Mouse (Mus musculus) midbrain, embryonic 14.5 days (tissue): ENCODE data around the gene St13. TPM values are rescaled to one million over a fixed set of nuclear protein-coding genes. Genes with fewer than 3 reads are reported as not detected.
A peak's percentile ranks its signal among the peaks of the same experiment; 100 is the strongest.

Experiments
- ATAC-seq: fragments of 200-750 bp; cut with Nextera tagmentation; 2 replicates; pipeline ENCODE4 v1.8.0; 2017; ENCODE audit warnings: moderate number of reproducible peaks, moderate library complexity; ENCODE audit not compliant: low FRiP score, low TSS enrichment
- DNase-seq: peaks from one replicate; pipeline ENCODE4 v3.0.0-alpha.2; 2015
- H3K27ac ChIP-seq: fragments of 300-500 bp; sonication (generic); replicated peaks from 2 replicates; pipeline ENCODE4 v1.5.1; 2014; ENCODE audit warnings: mild to moderate bottlenecking, low read depth, low read length, moderate library complexity
- H3K27me3 ChIP-seq: fragments of 300-500 bp; sonication (generic); 2 replicates; pipeline ENCODE4 v1.6.1; 2014; ENCODE audit warnings: low read length, control low read depth, mixed read lengths; ENCODE audit not compliant: control insufficient read depth, insufficient read depth
- H3K36me3 ChIP-seq: fragments of 300-500 bp; sonication (generic); 2 replicates; pipeline ENCODE4 v1.6.1; 2014; ENCODE audit warnings: low read length, control low read depth; ENCODE audit not compliant: control insufficient read depth, insufficient read depth
- H3K4me1 ChIP-seq: fragments of 300-500 bp; sonication (generic); 2 replicates; pipeline ENCODE4 v1.6.1; 2014; ENCODE audit warnings: mild to moderate bottlenecking, antibody characterized with exemption, low read length, control low read depth; ENCODE audit not compliant: control insufficient read depth, insufficient read depth
- H3K4me2 ChIP-seq: fragments of 300-500 bp; sonication (generic); 2 replicates; pipeline ENCODE4 v1.6.1; 2014; ENCODE audit warnings: mild to moderate bottlenecking, low read length, moderate library complexity
- H3K4me3 ChIP-seq: fragments of 300-500 bp; sonication (generic); replicated peaks from 2 replicates; pipeline ENCODE4 v1.5.1; 2014; ENCODE audit warnings: low read depth, low read length
- H3K9ac ChIP-seq: fragments of 300-500 bp; sonication (generic); replicated peaks from 2 replicates; pipeline ENCODE4 v1.6.1; 2014; ENCODE audit warnings: mild to moderate bottlenecking, low read length, moderate library complexity
- H3K9me3 ChIP-seq: fragments of 300-500 bp; sonication (generic); 2 replicates; pipeline ENCODE4 v1.6.1; 2016; ENCODE audit warnings: low read length, control low read depth, mixed read lengths; ENCODE audit not compliant: control insufficient read depth
- WGBS: fragments of 180-500 bp; shearing (Covaris S2); extraction: QIAGEN DNeasy Blood & Tissue Kit; methylation state at CpG from one replicate; pipeline ENCODE4 v1.1.7; 2014; 5-methylcytosine and 5-hydroxymethylcytosine counted together
- polyA plus RNA-seq: library from polyadenylated mRNA; unstranded; fragments of >200 nt; fragmentation: Nextera tagmentation; extraction: Ambion mirVana; gene quantifications from 2 replicates; pipeline ENCODE4 v1.2.1, GENCODE M21; 2014

Gene St13
- polyA plus RNA-seq, 1 experiment from 2014 or later: 179 TPM

DNA sequence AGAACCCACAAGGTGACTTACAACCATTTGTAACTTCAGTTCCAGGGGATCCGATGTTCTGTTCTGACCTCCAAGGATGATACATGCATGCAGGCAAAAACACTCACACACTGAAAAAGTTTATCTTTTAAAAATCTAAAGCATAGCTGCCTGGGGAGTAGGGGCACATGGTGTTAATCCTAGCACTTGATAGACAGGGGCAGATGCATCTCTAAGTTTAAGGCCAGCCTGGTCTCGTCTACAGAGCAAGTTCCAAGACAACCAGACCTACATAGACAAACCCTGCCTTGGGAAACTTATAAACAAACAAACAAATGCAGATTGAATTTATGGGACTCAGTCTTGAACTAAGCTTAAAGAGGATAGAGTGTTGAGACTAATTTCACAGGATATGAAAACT lies 21.0 kb downstream of the St13 start:
- Histone ChIP-seq H3K9ac (no peak overlapping the region), H3K4me3 (no peak overlapping the region), H3K36me3 (peaks cover 74% of the 10 kb centered on the region), H3K4me1 (no peaks in the 10 kb centered on the region), H3K4me2 (no peak overlapping the region), H3K27me3 (no peaks in the 10 kb centered on the region), H3K9me3 (no peaks in the 10 kb centered on the region), H3K27ac (no peak overlapping the region)
- ATAC-seq (no peak), DNase-seq (no peak)
- WGBS: 93% methylated on average over 2 of the region's 2 CpGs

DNA sequence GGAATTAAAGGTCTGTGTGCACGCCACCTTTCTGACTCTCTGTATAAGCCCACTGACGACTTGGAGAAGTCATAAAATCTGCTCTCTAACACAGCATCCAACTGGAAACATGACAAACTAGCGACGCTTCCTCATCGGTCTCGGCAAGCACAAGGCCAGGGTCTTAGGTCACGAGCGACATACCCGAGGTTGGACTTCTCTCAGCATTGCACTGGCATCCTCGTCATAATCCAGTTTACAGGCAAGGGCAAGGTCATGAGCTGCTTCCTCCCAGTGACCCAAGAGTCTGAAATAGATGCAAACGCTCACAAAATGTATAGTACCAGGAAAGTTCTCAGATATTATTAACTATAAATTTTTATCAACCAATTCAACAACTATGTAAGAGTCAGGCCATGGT lies 25.3 kb downstream of the St13 start:
- H3K36me3 ChIP-seq: peaks cover 79% of the 10 kb centered on the region
- H3K27me3 ChIP-seq: no peaks in the 10 kb centered on the region
- ATAC-seq (no peak), DNase-seq (no peak)
- H3K9ac ChIP-seq: no peak overlapping the region
- H3K4me1 ChIP-seq: no peaks in the 10 kb centered on the region
- no peak overlapping the region for H3K4me3 ChIP-seq
- no peak overlapping the region for H3K4me2 ChIP-seq
- no peaks in the 10 kb centered on the region for H3K9me3 ChIP-seq
- WGBS: 93% methylated on average over 11 of the region's 11 CpGs
- no peak overlapping the region for H3K27ac ChIP-seq

DNA sequence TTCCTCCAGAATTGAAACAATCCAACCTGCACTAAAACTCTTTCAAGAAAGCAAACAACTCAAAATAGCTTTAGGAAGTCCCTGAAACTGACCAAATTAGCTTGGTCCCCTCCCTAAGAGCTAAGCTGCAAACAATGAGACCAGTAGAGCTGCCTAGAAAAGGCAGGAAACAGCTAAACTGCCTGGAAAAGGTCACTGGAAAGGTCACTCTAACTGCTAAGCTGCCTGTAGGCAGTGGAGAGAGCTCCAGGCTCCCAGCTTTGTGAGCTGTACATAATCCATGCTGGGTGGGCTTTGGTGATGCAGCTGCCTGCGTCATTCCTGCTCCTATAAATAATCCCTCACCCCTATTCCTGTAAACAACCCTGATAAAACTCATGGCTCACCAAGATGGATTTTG lies 29.5 kb downstream of the St13 start:
- no peak for DNase-seq
- Histone ChIP-seq H3K27ac (no peak overlapping the region), H3K4me2 (no peak overlapping the region), H3K9ac (no peak overlapping the region), H3K4me1 (no peaks in the 10 kb centered on the region), H3K4me3 (no peak overlapping the region), H3K27me3 (no peaks in the 10 kb centered on the region), H3K9me3 (no peaks in the 10 kb centered on the region), H3K36me3 (peaks cover 91% of the 10 kb centered on the region)
- ATAC-seq: no peak
- WGBS: 27% methylated on average over 1 of the region's 1 CpGs

DNA sequence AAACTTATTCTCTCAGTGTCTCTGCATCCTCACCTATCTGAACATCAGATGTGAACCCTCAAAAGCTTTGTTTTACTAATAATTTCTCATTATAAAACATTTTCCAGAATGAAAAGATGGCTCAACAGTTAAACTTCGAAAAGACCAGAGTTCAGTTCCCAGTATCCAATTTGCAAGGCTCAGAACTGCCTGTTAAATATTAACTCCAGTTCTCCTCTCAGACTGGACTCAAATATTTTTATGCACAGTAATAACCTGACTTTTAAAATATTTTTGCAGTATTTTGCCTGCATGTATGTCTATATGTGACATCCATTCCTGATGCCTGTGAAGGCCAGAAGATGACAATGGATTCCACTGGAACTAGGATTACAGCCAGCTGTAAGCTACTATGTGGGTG lies 31.3 kb downstream of the St13 start:
- Histone ChIP-seq H3K4me3 (no peak overlapping the region), H3K9me3 (no peaks in the 10 kb centered on the region), H3K9ac (no peak overlapping the region), H3K27me3 (no peaks in the 10 kb centered on the region), H3K27ac (no peak overlapping the region), H3K4me1 (no peaks in the 10 kb centered on the region), H3K4me2 (no peak overlapping the region), H3K36me3 (peaks cover 93% of the 10 kb centered on the region)
- DNase-seq (no peak), ATAC-seq (no peak)
- 94% methylated on average over 1 of the region's 1 CpGs for WGBS

DNA sequence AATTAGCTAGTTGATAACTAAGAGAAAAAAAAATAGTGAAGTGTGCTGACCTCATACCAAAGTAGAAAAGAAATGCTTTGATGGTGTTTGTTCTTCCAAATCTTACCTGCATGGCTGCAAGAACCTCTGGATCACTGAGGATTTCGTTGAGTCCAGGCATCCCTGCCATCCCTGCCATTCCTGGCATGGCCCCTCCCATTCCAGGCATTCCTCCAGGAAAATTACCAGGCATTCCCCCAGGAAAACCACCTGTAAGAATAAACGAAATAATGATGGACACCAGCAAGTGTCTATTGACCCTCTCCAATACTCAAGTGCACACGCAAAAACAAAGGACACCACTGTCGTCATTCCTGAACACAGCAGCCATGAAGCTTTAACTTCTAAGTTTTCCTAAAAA lies 33.6 kb downstream of the St13 start:
- Histone ChIP-seq H3K36me3 (peaks cover 84% of the 10 kb centered on the region), H3K4me3 (no peak overlapping the region), H3K27me3 (no peaks in the 10 kb centered on the region), H3K9me3 (no peaks in the 10 kb centered on the region), H3K4me1 (no peaks in the 10 kb centered on the region; the same call in 1 of the 2 replicates), H3K9ac (no peak overlapping the region), H3K4me2 (no peak overlapping the region), H3K27ac (no peak overlapping the region)
- 86% methylated on average over 4 of the region's 4 CpGs for WGBS
- ATAC-seq: no peak
- no peak for DNase-seq

DNA sequence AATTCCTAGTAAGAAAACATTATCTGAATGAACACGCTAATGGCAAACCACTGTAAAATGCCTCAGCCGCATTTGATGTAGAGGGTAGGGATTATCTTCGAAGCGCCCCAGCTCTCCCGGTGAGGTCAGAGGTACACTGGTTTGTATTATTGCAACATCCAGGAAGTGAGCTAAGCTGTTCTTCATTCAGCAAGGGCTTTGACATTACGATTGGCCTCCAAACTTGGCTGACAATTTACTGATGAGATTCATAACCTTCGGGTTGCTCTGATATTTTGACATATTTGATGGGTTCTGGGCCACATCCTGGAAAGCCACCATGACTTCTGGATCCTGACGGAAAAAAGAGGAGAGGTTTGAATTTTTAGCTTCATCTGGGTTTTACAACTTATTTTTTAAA lies 34.6 kb downstream of the St13 start:
- no peaks in the 10 kb centered on the region for H3K27me3 ChIP-seq
- peaks cover 74% of the 10 kb centered on the region for H3K36me3 ChIP-seq
- no peak overlapping the region for H3K4me2 ChIP-seq
- no peak overlapping the region for H3K9ac ChIP-seq
- DNase-seq: no peak
- ATAC-seq: no peak
- no peaks in the 10 kb centered on the region for H3K9me3 ChIP-seq
- peaks cover 4% of the 10 kb centered on the region; the same call in 1 of the 2 replicates for H3K4me1 ChIP-seq
- 95% methylated on average over 8 of the region's 8 CpGs for WGBS
- no peak overlapping the region for H3K4me3 ChIP-seq
- H3K27ac ChIP-seq: no peak overlapping the region

DNA sequence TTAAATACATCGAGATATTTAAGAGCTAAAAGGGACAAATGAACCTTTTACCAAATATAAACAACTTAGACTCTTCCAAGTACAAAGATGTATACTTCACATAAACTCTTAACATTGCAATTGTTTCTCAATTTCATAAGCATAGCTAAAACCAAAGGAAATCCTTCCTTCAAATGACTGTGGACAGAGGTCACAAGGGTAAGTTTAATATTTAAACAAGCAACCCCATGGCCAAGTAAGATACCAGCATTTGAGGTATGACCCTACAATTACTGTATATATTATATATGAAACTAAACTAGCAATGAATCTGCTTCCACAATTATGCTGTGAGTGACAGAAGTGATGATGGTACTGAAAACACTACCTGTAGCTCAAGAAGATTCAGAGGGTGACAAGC lies 35.6 kb downstream of the St13 start:
- WGBS: 94% methylated on average over 1 of the region's 1 CpGs
- ATAC-seq: no peak
- peaks cover 64% of the 10 kb centered on the region for H3K36me3 ChIP-seq

DNA sequence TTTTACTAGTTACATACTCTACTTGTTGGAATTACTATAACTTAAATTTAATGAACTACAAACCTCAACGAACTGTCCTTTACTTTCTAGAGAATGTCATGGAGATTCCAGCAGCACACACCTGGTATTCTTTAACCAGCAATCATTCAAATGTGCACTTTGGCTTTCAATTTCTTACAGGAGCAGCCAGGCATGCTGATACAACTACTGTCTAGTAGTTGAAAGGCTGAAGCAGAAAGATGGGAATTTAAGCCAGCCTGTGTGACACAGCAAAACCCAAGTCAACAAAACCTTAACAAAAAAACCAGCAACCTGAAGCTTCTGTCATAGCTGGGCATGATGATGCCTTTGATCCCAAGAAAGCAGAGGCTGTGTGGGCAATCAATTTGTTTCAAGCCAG lies 37.4 kb downstream of the St13 start:
- Histone ChIP-seq H3K9ac (no peak overlapping the region), H3K4me2 (no peak overlapping the region), H3K27me3 (no peaks in the 10 kb centered on the region), H3K4me3 (no peak overlapping the region), H3K4me1 (peaks cover 13% of the 10 kb centered on the region; the same call in 1 of the 2 replicates), H3K27ac (no peak overlapping the region), H3K9me3 (no peaks in the 10 kb centered on the region), H3K36me3 (peaks cover 49% of the 10 kb centered on the region)
- no peak for DNase-seq
- WGBS: 94% methylated on average over 1 of the region's 1 CpGs
- ATAC-seq: no peak

More for the DNA sequence above, 35.6 kb downstream of the St13 start:
- H3K27ac ChIP-seq: no peak overlapping the region
- no peaks in the 10 kb centered on the region for H3K9me3 ChIP-seq
- no peak for DNase-seq
- no peak overlapping the region for H3K4me2 ChIP-seq
- H3K9ac ChIP-seq: no peak overlapping the region
- no peaks in the 10 kb centered on the region for H3K27me3 ChIP-seq
- peaks cover 10% of the 10 kb centered on the region; the same call in 1 of the 2 replicates for H3K4me1 ChIP-seq
- H3K4me3 ChIP-seq: no peak overlapping the region

DNA sequence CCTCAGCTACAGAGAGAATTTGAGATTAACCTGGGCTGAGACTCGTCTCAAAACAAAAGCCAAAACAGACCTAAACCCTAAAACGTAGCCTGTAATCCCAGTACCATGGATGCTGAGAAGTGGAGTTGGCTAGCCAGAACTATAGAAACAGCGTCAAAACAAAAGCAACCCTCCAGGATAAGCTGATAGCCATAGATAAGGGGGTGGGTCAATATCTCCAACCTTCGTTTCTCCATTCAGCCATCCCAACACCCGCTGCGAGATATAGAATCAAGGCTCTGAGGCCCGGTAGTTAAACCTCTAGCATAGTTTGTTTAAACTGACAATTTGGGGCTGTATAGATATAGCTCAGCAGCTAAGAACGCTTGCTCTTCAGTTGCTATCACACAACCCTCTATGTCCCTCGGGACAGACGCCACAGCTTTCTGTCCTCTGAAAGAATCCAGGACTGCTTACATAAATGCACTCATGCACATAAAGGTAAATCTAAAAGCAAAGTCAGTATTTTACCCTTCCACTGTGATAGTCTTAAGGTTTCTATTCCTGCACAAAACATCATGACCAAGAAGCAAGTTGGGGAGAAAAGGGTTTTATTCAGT lies 38.4 kb downstream of the St13 start:
- no peaks in the 10 kb centered on the region for H3K27me3 ChIP-seq
- 47% methylated on average over 10 of the region's 10 CpGs for WGBS
- 0 out of 2 replicates have a peak overlapping the region, but pooled peaks have one; percentile 65 for H3K27ac ChIP-seq
- peaks cover 39% of the 10 kb centered on the region for H3K36me3 ChIP-seq
- H3K4me1 ChIP-seq: peaks cover 16% of the 10 kb centered on the region; the same call in 1 of the 2 replicates
- DNase-seq (no peak), ATAC-seq (no peak)
- no peaks in the 10 kb centered on the region for H3K9me3 ChIP-seq
- no peak overlapping the region for H3K9ac ChIP-seq
- H3K4me3 ChIP-seq: no peak overlapping the region
- H3K4me2 ChIP-seq: peak overlapping the region; percentile 79
